Mouse (Mus musculus): ENCODE measurements around the gene Tenm2.

Gene Tenm2

DNA sequence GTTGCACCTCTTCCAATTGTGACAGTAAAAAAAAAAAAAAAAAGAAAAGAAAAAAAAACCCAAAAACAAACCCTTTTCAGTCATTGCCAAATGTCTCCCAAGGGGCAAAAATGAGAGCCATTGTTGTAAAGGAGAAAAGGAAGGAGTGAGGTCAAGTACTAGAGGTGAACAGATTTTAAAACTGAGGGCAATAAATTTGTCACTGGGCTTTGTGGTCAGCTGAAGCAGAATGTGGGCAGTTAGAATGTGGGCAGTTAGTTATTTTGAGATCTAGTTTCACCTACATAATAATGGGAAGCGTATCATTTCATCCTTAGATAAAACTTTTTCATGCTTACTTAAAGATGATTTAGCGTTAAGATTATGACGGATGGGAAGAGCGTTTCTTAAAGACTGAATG, 1016.2 kb downstream of the Tenm2 start:
- DNase-seq (ENCODE audit: low spot score in 2 of 2) = no peak

DNA sequence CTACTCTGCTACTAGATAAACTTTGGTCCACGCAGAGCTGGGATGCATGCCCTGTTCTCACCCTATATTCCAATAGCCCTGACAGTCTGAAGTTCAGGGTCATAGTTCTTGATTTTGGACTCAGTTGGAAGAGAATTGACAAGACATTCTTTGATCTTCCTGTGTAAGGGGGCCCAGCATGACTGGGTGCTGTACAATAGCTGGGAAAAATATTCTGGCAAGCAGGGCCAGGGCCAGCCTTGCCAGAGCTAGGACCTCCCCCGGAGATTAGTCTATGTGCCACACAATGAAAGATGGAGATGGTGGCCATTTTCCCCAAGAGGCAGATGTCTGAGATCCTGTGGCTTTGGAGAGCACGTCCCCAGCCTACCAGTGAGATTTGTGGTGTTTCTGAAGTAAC, 1021.2 kb downstream of the Tenm2 start:
- DNase-seq (ENCODE audit: low spot score in 2 of 2) = no peak

DNA sequence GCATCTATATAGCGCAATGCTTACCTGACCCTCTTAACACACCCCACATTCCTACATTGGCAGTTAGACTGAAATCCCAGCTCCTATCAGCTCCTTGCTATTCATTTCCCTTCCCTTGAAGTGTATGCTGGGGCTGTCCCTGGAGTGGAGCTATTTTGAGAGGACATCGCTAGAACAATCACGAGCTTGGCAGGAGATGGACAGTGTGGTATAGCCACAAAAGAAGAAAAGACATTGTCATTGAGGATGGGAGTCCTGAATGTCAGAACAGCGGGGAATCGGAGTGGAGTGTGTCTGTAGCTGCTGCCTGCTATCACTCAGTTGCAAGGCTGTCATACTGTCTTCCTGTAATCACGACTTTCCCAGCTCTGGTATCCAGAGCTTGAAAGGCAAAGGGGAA, 1031.4 kb downstream of the Tenm2 start:
- no peak for DNase-seq (ENCODE audit: low spot score in 2 of 2)

DNA sequence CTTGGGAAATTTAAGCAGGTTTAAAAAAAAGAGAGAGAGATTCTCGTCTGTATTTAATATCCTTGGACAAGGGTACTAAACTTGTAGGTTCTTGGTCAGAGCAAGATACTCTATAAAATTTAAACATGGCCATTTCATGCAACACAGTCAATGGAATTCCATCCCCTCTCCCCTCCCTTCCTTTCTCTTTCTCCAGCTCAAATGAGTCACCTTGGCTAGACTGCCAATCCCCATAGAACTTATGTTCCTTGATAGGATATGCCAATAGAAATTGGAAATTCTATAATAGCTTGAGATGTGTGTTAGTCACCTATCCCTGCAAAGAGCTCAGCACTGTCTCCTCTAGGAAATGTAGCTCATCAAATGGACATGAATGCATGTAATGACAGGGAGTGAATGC, 1031.9 kb downstream of the Tenm2 start:
- no peak for DNase-seq (ENCODE audit: low spot score in 2 of 2)

DNA sequence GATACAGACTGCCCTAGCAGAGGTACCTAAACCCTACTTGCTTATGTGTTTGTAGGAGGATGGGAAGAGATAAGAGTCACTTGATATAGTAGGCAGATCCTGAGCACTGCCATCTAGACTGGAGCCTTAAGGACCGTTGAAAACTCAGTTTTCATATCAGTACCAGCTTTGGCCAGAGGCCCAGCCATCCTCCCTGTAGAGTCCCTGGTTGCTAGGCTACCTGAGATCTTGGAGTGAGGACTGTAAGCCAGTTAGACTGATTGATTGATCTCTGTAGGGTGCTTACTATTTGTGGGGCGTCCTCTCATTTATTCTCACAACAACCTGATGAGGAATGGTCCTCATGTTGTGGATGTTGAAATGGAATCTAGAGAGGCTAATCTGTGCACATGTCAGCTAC, 1041.4 kb downstream of the Tenm2 start:
- no peak for DNase-seq (ENCODE audit: low spot score in 2 of 2)

DNA sequence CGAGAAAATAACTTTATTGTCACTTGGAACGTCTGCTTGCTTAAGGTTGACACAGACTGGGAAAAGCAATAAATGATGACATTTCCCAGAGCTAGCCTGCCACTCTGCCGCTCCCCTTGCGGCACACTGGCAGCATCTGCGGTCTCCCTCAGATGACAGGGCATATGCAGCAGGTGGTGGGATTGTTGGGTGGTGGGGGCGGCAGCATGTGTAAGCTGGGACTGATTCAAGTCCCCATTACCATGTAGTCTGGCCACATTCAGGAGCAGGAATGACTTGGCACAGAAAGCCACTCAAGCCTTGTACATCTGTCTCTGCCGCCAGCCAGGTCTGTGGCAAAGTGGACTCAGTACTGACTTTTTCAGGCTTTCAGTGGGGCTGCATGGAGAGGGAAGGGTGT, 1059.7 kb downstream of the Tenm2 start:
- DNase-seq (ENCODE audit: low spot score in 2 of 2) = no peak

DNA sequence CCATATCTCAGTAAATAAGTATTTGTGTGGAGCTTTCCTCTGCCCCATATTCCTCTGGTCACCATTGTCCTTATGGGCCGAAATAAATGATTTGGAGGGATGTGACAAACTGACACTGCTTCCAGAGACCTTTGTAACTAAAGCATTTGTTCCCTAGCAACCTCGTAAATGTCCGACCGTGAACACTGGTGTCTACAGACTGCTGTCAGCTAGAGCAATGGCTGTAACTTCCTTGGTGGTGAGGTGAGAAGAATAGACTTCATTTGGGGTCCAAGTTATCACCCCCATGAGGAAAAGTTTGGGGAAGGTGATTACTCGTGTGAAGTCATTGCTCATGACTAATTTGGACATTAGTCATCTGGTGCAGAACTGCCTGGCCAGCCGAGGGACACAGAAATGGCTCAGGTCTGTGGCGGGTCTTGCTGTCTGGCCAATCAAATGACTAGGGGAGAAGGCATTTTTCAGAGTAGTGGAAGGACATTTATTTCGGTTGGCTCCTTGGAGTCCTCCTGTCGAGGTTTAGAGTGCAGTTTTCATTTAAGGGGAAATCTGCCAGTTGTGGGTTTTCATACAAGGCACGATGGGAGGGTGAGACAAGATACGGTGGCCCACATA, 1062.6 kb downstream of the Tenm2 start:
- no peak for DNase-seq (ENCODE audit: low spot score in 2 of 2)

DNA sequence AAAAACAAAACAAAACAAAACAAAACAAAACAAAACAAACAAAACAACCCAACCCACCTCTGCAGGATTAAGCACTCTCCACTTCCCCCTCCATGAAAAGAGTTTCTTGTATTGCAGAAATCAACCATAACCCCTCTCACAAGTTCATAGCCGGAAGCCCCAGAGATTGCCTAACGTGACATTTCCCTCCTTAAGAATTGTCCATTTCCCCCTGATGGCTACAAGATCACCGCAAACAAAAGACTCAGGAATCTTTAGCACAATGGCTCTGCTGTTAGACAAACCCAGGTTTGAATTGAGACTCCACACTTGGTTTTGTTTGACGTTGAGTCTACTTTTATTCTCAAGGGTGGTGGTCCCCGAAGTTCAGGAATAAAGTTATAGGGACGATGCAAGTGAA, 1063.2 kb downstream of the Tenm2 start:
- no peak for DNase-seq (ENCODE audit: low spot score in 2 of 2)

DNA sequence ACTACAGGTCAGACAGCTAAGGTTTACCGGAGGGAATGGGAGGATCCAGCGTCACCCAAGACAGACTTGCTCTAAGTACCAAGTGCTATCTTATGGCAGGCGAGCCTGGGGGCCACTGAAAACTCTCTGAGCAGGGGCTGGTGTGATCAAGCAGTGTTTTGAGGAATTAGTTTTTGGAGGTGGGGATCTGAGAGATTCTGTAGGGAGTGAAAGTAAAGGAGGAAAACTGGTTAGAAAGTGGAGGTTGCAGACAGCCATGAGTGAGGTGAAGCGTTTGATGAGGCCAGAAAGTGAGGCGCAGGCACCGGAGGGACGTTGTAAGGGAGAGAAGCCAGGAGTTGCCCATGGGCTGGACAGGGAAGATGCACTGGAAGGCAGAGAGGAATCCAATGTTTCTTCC, 1063.8 kb downstream of the Tenm2 start:
- no peak for DNase-seq (ENCODE audit: low spot score in 2 of 2)

DNA sequence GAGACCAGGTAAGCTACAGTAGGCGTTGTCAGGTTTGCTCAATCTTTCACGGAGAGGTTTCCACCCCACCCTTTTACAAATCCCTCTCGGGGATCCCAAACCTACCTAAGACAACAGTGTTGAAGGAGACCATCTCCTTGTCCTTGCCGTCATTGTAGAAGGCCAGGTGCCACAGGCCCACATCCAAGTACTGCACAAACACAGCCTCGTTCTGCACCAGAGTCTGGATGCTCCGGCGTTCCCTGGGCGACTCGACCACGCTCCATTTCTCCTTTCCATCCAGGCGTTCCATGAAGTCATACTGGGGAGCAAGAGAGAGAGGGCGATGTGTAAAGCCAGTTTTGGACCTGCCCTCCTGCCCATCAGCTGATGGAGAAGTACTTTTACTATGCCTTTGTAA, 1064.5 kb downstream of the Tenm2 start:
- no peak for DNase-seq (ENCODE audit: low spot score in 2 of 2)

DNA sequence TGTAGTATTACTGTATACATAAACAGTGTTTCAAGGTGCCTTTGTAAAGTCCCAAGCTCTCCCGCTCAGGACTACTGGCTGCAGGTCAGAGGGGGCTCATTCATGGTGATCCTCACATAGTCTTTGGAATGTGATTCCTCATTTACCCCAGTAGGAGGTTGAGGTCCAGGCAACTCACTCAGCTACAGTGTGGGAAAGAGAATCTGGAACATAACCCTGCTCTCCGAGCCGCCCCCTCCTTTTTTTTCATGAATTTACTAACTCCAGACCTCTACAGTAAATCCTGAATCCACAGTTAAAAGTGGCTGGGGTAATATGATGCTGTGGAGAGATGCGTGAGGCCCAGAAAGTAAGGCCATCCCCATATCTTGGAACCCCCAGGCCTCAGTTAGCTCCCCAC, 1066.0 kb downstream of the Tenm2 start:
- no peak for DNase-seq (ENCODE audit: low spot score in 2 of 2)

DNA sequence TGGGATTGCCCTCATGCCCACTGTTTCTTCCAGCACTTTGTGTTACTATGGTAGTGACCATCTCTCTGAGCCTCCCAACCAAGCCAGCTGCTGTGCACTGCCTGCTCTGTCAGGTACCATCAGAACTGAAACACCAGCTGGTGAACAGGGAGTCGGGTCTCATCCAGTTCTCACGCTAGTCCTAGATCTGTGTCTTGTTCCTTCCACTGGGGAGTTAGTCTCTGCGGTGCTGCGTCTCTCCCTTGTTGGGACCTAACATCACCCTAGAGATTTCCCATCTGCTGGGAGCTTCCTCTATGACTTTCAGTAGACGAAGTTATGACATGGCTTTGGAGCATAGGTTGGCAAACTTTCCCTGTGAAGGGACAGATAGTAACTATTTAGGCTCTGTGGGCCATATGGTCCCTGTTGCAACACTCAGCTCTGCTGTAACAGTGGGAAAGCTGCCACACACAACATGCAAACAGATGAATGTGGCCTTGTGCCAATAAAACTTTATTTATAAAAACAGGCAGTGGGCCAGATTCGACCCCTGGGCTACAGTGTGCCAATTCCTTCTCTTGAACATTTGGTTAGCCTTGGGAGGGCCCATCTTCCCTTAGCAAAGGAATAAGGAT, 1066.7 kb downstream of the Tenm2 start:
- no peak for DNase-seq (ENCODE audit: low spot score in 2 of 2)

DNA sequence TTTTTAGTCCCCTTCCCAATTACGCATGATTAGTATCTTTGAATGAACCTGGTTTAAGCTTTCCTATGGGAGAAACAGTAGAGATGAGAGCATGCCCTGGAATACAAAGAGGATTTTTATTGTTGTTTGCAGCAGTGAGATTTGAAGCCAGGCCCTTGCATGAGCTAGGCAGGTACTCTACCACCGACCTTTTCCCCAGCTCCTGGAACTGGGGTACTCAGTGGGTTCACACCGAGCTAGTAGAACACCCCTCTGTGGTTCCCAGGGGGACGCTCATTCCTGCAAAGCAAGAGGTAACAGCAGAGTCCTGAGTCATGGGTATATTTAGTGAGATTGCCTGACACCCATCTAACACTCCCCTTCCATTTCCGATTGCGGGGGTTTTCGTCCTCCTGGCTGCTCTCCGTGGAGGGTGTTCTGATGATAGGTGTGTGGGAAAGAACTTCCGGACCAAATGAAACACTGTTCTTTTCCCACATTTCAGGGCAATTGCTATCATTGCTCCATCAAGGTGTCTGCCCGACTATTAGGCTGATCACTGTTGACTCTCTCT, 1067.9 kb downstream of the Tenm2 start:
- no peak for DNase-seq (ENCODE audit: low spot score in 2 of 2)

DNA sequence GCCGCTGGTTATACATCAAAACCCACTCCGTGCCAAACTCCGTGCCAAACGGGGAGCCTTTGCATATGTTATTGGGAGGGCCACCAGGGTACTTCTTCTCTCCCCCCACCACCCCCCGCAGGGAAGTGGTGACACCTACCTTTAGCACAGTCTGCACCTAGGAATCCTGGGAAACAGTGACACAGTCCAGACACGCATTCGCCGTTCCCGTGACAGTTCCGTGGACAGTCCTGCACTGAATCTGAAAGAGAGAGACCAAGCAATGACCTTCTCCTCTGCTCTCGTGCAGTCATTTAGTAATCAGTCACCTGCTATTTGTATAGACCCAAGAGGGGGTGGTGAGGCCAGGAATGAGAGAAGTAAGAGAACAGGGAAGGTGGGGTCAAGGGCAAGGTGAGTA, 1072.2 kb downstream of the Tenm2 start:
- no peak for DNase-seq (ENCODE audit: low spot score in 2 of 2)

DNA sequence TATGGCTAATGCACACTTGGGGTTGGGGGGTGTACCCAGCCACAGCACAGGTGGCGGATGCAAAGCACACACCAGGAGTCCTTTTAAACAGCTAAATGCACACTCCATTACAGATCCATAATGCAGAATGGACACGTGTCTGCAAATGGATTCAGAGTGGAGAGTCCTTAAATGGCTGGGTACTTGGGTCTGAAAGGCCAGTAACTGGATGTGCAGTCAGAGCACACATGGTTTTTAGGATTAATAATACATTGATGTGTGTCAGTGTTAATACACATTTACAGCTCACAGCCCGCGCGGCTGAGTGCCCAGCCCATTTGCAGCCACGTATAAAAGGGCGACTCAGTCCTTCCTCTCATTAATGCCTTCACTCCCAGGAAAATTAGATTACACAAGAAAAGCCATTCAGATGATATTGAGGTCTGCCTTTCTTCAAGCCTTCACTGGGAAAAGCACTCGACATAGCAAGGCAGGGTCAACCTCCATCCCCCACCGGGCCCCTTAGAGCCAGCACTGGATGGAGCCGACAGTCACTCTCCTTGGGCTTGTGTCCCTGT, 1073.9 kb downstream of the Tenm2 start:
- DNase-seq (ENCODE audit: low spot score in 2 of 2) = no peak

DNA sequence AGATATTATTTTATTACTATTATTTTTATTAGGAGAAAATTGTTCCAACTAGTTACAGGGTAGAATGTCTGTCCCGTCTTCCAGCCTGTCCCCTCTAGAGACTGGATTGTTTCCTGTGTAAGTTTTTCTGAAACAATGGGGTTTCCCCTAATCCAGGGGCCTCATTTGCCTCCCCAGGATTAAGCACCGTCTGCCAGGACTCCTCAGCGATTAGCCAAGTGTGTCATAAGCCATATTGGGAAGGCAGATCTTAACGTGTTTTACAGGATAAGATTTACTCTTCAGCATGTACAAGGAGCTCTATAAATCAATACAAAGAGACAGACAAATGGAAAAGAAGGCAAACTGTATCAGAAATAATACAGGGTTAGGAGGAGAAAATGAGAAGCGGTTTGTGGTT, 1082.3 kb downstream of the Tenm2 start:
- DNase-seq (ENCODE audit: low spot score in 2 of 2) = no peak

DNA sequence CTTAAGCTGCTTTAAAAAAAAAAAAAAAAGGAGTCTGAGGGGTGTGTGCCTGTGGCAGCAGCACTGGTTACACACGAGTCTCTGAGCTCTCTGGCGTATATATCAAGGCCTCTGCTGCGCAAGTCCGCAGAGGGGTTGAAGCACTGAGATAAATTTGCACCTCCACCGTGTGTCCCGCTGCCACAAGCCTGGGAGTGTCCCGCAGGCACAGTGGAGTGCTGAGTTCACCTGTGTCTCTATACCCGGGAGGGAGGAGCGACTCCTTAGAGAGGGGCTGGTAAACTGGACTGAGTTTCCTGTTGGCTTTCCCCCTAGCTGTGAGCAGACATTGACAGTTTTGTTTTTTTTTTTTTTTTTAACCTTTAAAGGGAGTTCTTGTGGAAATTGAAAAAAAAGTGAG, 1082.8 kb downstream of the Tenm2 start:
- no peak for DNase-seq (ENCODE audit: low spot score in 2 of 2)

DNA sequence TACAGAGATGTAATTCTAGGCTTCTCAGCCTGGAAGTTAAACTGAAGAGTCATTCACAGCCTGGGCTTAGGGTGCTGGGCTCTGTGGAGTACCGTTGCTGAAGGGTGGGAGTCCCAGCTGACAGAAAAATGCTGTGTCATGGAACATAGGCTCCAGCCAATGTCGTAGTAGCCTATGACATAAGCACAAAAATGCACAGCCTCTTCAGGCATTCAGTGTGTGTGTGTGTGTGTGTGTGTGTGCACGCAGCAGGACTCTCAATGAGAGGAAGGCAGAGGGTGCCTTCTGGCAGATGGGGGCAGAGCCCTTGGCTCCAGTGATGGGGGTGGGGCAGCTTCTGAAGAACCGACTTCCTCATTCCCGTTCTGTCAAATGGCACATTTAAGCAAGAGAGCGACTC, 1083.5 kb downstream of the Tenm2 start:
- DNase-seq (ENCODE audit: low spot score in 2 of 2) = no peak

DNA sequence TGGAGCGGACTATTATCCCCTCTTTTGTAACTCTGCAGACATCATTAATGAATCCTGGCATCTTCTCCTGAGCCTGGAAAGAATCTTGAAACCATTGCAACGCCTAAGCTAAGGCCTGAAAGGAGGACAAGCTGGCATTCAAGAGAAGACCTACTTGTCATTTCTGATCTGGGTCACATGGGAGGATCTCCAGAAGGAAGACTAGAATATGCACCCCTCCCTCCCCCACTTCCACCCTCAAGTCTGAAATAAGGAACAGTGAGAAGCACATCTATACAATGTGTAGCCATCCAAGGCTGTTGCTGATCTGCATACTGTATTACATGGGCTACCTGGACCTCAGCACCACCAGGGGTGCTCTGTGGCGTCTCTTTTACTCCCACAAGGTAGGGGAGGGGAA, 1086.7 kb downstream of the Tenm2 start:
- DNase-seq (ENCODE audit: low spot score in 2 of 2) = no peak

DNA sequence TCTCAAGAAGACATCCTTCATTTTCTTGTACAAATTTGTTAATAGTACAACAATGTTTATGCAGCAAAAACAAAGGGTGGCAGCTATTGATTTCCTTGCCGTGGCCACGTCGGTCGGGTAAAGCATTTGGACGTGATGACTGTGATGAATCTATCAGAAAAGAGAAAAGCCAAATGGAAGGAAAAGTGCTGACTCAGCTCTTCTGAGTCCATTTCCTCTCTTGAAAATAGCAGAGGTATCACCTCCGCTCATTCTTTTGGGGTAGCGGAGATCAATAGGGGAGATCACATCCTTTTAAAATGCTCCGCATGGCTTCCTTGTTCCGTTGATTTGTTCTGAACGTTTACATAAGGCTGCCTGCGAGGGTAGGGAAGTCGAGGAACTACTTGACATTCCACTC, 1090.7 kb downstream of the Tenm2 start:
- DNase-seq (ENCODE audit: low spot score in 2 of 2) = no peak

DNA sequence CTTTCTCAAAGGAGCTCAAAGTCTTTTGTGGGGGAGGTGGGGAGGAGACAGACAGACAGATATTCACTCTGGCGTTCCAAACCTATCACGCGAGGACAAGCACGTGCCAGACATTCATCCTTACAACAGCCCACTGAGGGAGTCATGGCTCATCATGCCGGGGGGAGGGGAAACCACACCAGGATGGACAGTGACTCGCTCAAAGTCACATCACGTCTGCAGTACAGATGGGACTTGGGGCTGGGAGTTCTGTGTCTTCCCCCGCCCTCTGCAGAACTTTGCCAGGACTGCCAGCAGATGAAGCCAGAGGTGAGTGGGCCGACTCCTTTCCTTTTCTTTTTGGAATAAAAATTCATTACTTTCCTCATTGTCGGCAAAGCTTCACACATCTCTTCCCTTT, 1095.4 kb downstream of the Tenm2 start:
- no peak for DNase-seq (ENCODE audit: low spot score in 2 of 2)

DNA sequence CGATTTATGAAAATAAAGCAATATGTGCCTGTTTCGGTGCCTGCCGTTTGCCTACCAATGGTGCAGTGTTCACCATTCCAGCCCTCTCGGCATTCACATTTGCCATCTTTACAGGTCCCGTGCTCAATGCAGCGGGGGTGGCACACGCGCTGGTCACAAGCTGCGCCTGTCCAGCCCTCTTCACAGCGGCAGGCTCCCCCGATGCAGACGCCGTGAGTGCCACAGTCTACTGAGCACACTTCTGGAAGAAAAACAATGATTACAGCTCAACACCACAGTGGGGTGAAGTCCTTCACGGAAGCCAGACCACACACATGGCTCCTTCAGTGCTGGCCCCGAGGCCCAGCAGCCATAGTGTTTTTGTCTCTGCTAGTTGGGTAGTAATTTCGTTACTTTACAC, 1096.2 kb downstream of the Tenm2 start:
- no peak for DNase-seq (ENCODE audit: low spot score in 2 of 2)

DNA sequence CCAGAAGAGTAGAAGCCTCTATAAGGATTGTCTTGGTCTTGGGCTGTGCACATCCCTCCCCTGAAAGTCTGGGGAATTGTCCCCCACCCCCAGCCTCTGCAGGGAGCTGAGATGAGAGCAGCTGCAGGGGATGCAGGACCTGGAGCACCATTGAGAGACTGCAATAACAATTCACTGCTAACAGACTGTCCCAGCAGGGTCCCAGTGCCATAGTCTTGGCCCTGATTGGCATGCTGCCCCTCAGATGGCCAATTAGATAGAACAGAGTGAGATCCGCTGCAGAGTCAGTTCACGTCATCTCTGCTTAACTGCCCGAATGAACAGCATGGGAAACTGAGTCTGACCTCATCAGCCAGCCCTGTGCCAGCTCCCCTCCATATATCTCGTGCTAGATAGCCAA, 1097.9 kb downstream of the Tenm2 start:
- DNase-seq (ENCODE audit: low spot score in 2 of 2) = no peak

DNA sequence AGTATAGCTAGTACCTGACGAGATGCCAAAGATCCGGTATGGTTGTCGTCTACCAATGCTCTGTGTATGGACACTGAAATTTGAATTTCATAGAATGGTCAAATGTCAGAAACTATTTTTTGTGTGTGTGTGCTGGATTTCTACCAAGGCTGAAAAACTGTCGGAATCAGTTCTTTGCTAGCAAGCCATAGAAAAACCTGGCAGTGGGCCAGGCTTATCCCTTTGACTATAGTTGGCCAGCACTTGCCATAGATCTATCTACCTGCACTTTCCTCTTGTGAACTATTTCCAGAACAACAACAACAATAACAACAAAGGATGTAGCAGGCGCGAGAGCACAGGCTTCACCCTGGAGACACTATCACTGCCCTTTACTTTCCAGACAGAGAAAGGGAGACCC, 1098.5 kb downstream of the Tenm2 start:
- DNase-seq (ENCODE audit: low spot score in 2 of 2) = no peak
